Mouse (Mus musculus) layer of hippocampus, postnatal 25 days (tissue): ENCODE data around the gene Wnt7b. TPM values are rescaled to one million over a fixed set of nuclear protein-coding genes. Genes with fewer than 3 reads are reported as not detected.

ENCODE experiments used
- DNase-seq, 2 experiments: peaks; one replicate each; pipeline ENCODE4 v3.0.0; 2022; ENCODE audit warnings: mixed read lengths in 2 of 2, low spot score in 1 of 2; ENCODE audit errors: extremely low spot score in 1 of 2
- total RNA-seq, 2 experiments: library from RNA; stranded (reverse); gene quantifications; 2 replicates each; pipeline ENCODE4 v1.2.3; 2021

The Wnt7b gene
- total RNA-seq, 2 experiments from 2014 or later: 45.3 to 46.9 TPM

GRCm38 (mm10) chr15:85524404-85524950, 57.8 kb downstream of the Wnt7b start:
- DNase-seq: no peak

GRCm38 (mm10) chr15:85523173-85523991, 58.9 kb downstream of the Wnt7b start:
- peak in 1 of 2 experiments; percentile 26 for DNase-seq

- DNase-seq: no peak
These were observed 62.8 kb downstream of the Wnt7b start for GRCm38 (mm10) chr15:85519438-85519837.

- no peak for DNase-seq
These were observed 74.8 kb downstream of the Wnt7b start for GRCm38 (mm10) chr15:85507370-85508014.

GRCm38 (mm10) chr15:85506680-85507079, 75.6 kb downstream of the Wnt7b start:
- no peak for DNase-seq

- DNase-seq: peak in 1 of 2 experiments; percentile 33
These were observed 77.0 kb downstream of the Wnt7b start for GRCm38 (mm10) chr15:85505118-85505925.

GRCm38 (mm10) chr15:85503127-85503526, 79.1 kb downstream of the Wnt7b start, which contains the start of gene 7530416G11Rik:
TSS of gene 7530416G11Rik (minus strand) at chr15:85503227.
- no peak for DNase-seq

- no peak for DNase-seq
These were observed 82.0 kb downstream of the Wnt7b start for GRCm38 (mm10) chr15:85500267-85500666.

- DNase-seq: no peak
These were observed 84.2 kb downstream of the Wnt7b start for GRCm38 (mm10) chr15:85497981-85498475.

GRCm38 (mm10) chr15:85497548-85497947, 84.7 kb downstream of the Wnt7b start:
- no peak for DNase-seq

- DNase-seq: peak; percentile 42 to 60
These were observed 88.1 kb downstream of the Wnt7b start for GRCm38 (mm10) chr15:85494163-85494621.

- no peak for DNase-seq
These were observed 92.5 kb downstream of the Wnt7b start for GRCm38 (mm10) chr15:85489751-85490150.

GRCm38 (mm10) chr15:85488900-85489299, 93.4 kb downstream of the Wnt7b start:
- DNase-seq: no peak

Other genes starting within 250 kb of the Wnt7b start
- 100 to 1,000 TPM; 292 to 314 TPM for gene Atxn10, start 246.2 kb downstream of the Wnt7b start, total RNA-seq
- gene 7530416G11Rik, start 79.2 kb downstream of the Wnt7b start, total RNA-seq: not detected
- 1 to 10 TPM; 3.1 to 3.3 TPM for gene Ppara, start 152.5 kb upstream of the Wnt7b start, total RNA-seq
- gene Cdpf1, start 229.2 kb upstream of the Wnt7b start, total RNA-seq: 10 to 100 TPM; 22.6 to 23.7 TPM
- under 1 TPM; 0.52 to 0.54 TPM for gene Pkdrej, start 239.3 kb upstream of the Wnt7b start, total RNA-seq
- 1 to 10 TPM; 4.4 to 7.3 TPM for gene Ttc38, start 249.8 kb upstream of the Wnt7b start, total RNA-seq